Mouse (Mus musculus) hindbrain, postnatal 0 days (tissue): ENCODE data around the gene Atg4c. TPM values are rescaled to one million over a fixed set of nuclear protein-coding genes. Genes with fewer than 3 reads are reported as not detected.

ENCODE experiments used
- ATAC-seq: fragments of 200-750 bp; cut with Nextera tagmentation; 2 replicates; pipeline ENCODE4 v1.8.0; 2017; ENCODE audit warnings: mild to moderate bottlenecking, moderate TSS enrichment, moderate library complexity
- DNase-seq: peaks from one replicate; pipeline ENCODE4 v3.0.0-alpha.2; 2015; ENCODE audit warnings: low spot score
- H3K27ac ChIP-seq: fragments of 300-500 bp; sonication (generic); 2 replicates; pipeline ENCODE4 v1.5.1; 2014; ENCODE audit warnings: mild to moderate bottlenecking
- H3K27me3 ChIP-seq: fragments of 300-500 bp; sonication (generic); 2 replicates; pipeline ENCODE4 v1.6.1; 2014; ENCODE audit warnings: low read length, mixed read lengths; ENCODE audit not compliant: insufficient read depth
- H3K36me3 ChIP-seq: fragments of 300-500 bp; sonication (generic); 2 replicates; pipeline ENCODE4 v1.6.1; 2014; ENCODE audit warnings: low read length, mixed read lengths; ENCODE audit not compliant: insufficient read depth
- H3K4me1 ChIP-seq: fragments of 300-500 bp; sonication (generic); 2 replicates; pipeline ENCODE4 v1.6.1; 2014; ENCODE audit warnings: antibody characterized with exemption, low read length, mixed read lengths; ENCODE audit not compliant: insufficient read depth
- H3K4me2 ChIP-seq: fragments of 300-500 bp; sonication (generic); 2 replicates; pipeline ENCODE4 v1.6.1; 2014; ENCODE audit warnings: low read depth, mild to moderate bottlenecking, low read length, moderate library complexity, mixed read lengths
- H3K4me3 ChIP-seq: fragments of 300-500 bp; sonication (generic); 2 replicates; pipeline ENCODE4 v1.5.1; 2014; ENCODE audit warnings: low read length
- H3K9ac ChIP-seq: fragments of 300-500 bp; sonication (generic); replicated peaks from 2 replicates; pipeline ENCODE4 v1.6.1; 2014; ENCODE audit warnings: mild to moderate bottlenecking, low read length, moderate library complexity, mixed read lengths
- H3K9me3 ChIP-seq: fragments of 300-500 bp; sonication (generic); 2 replicates; pipeline ENCODE4 v1.6.1; 2016; ENCODE audit warnings: low read length, mixed read lengths
- CTCF ChIP-seq: IDR thresholded peaks from 2 replicates; pipeline ENCODE4 v1.5.1; 2016; ENCODE audit warnings: antibody characterized with exemption, control low read depth, low read depth
- WGBS: fragments of 180-500 bp; shearing (Covaris S2); extraction: QIAGEN DNeasy Blood & Tissue Kit; methylation state at CpG from one replicate; pipeline ENCODE4 v1.1.7; 2014; 5-methylcytosine and 5-hydroxymethylcytosine counted together
- polyA plus RNA-seq: library from polyadenylated mRNA; unstranded; fragments of >200 nt; fragmentation: Nextera tagmentation; extraction: Ambion mirVana; gene quantifications from 2 replicates; pipeline ENCODE4 v1.2.1, GENCODE M21; 2015
- total RNA-seq: library from RNA; depleted of rRNA; stranded (reverse); fragments of >200 nt; gene quantifications from 2 replicates; pipeline ENCODE4 v1.2.3, GENCODE M21; 2014; rRNA removed

The Atg4c gene
- total and polyA plus RNA-seq, 2 experiments from 2014 or later, result 15.6 to 17.9 TPM

- DNase-seq, result no peak
- Histone ChIP-seq H3K4me3 (no peak overlapping the region), H3K27ac (no peak overlapping the region), H3K36me3 (no peaks in the 10 kb centered on the region), H3K4me1 (no peaks in the 10 kb centered on the region), H3K4me2 (no peak overlapping the region), H3K9ac (no peak overlapping the region), H3K27me3 (no peaks in the 10 kb centered on the region), H3K9me3 (no peaks in the 10 kb centered on the region)
- whole genome bisulfite sequencing, result 76% methylated on average over 3 of the region's 3 CpGs
- TF ChIP-seq CTCF, result no peak
- no peak for ATAC-seq
These were observed 79.7 kb downstream of the Atg4c start for GRCm38 (mm10) chr4:99273466-99273865.

GRCm38 (mm10) chr4:99273979-99274378 is 80.2 kb downstream of the Atg4c start:
- WGBS, result 43% methylated on average over 7 of the region's 7 CpGs
- ATAC-seq (peak; percentile 62; the same call in 1 of the 2 replicates), DNase-seq (no peak)
- Histone ChIP-seq H3K4me1 (no peaks in the 10 kb centered on the region), H3K4me2 (no peak overlapping the region), H3K9ac (no peak overlapping the region), H3K27ac (no peak overlapping the region), H3K27me3 (no peaks in the 10 kb centered on the region), H3K9me3 (no peaks in the 10 kb centered on the region), H3K36me3 (no peaks in the 10 kb centered on the region), H3K4me3 (no peak overlapping the region)
- no peak for TF ChIP-seq CTCF

DNA sequence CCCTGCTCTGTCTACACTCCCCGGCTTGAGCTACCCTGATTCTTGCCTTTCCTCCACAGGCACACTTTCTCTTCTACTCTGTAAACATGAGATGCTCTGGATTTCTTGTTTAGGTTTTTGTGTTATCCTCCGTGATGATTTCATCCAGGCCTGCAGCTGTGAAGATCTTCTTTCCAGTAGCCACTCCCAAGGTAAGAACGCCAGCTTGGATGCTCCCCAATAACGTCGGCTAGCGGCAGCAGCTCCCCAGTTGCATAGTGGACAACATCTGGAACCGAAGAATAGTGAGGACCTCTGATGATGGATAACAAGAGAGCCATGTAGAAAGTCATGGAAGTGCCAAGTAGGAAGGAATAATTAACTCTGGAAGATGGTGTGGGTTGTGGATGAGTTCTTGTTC is 85.1 kb downstream of the Atg4c start:
- WGBS, result 87% methylated on average over 7 of the region's 7 CpGs
- Histone ChIP-seq H3K4me1 (no peaks in the 10 kb centered on the region), H3K9ac (no peak overlapping the region), H3K27me3 (no peaks in the 10 kb centered on the region), H3K4me3 (no peak overlapping the region), H3K27ac (no peak overlapping the region), H3K36me3 (no peaks in the 10 kb centered on the region), H3K9me3 (no peaks in the 10 kb centered on the region), H3K4me2 (no peak overlapping the region)
- DNase-seq (no peak), ATAC-seq (no peak)
- TF ChIP-seq CTCF, result no peak

GRCm38 (mm10) chr4:99281711-99282110 is 88.0 kb downstream of the Atg4c start:
- DNase-seq (no peak), ATAC-seq (no peak)
- no peak for TF ChIP-seq CTCF
- no peak overlapping the region for H3K27ac ChIP-seq
- H3K4me1 ChIP-seq, result no peaks in the 10 kb centered on the region
- 80% methylated on average over 7 of the region's 7 CpGs for WGBS
- H3K9me3 ChIP-seq, result no peaks in the 10 kb centered on the region
- no peaks in the 10 kb centered on the region for H3K27me3 ChIP-seq
- H3K36me3 ChIP-seq, result no peaks in the 10 kb centered on the region
- no peak overlapping the region for H3K9ac ChIP-seq
- no peak overlapping the region for H3K4me3 ChIP-seq
- no peak overlapping the region for H3K4me2 ChIP-seq

GRCm38 (mm10) chr4:99289286-99289685 is 95.6 kb downstream of the Atg4c start:
- 86% methylated on average over 10 of the region's 10 CpGs for WGBS
- ATAC-seq (no peak), DNase-seq (no peak)
- H3K4me3 ChIP-seq, result no peak overlapping the region
- no peak overlapping the region for H3K4me2 ChIP-seq
- no peak overlapping the region for H3K9ac ChIP-seq
- H3K27ac ChIP-seq, result no peak overlapping the region
- H3K36me3 ChIP-seq, result no peaks in the 10 kb centered on the region
- H3K27me3 ChIP-seq, result no peaks in the 10 kb centered on the region
- no peak for TF ChIP-seq CTCF
- no peaks in the 10 kb centered on the region for H3K4me1 ChIP-seq
- no peaks in the 10 kb centered on the region for H3K9me3 ChIP-seq

DNA sequence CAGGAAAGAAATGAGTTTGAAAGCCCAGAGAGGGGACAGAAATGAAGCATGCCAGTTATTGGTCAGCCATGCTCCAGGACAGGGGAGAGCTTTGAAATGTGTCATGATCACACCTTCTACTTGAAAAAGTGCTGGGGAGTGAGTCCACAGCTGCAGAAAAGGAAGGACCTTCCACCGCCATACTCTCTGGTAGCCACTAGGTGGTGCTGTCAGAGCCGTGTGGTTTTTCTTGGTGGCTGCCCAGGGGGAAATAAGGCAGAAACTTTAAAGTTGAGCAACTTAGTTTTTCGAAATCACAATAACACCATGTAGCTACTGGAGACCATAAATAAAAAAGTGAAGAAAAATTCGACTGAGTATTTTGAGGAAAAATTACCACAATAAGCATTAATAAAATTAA is 104.9 kb downstream of the Atg4c start:
- peak; percentile 61 for DNase-seq
- Histone ChIP-seq H3K36me3 (no peaks in the 10 kb centered on the region), H3K4me2 (no peak overlapping the region), H3K4me1 (no peaks in the 10 kb centered on the region), H3K9ac (no peak overlapping the region), H3K27me3 (no peaks in the 10 kb centered on the region), H3K4me3 (no peak overlapping the region), H3K9me3 (0 out of 2 replicates have a peak, but pooled peaks cover 3% of the 10 kb centered on the region), H3K27ac (no peak overlapping the region)
- peak; percentile 88 for TF ChIP-seq CTCF
- 15% methylated on average over 4 of the region's 4 CpGs for WGBS
- ATAC-seq, result no peak

GRCm38 (mm10) chr4:99304793-99305192 is 111.1 kb downstream of the Atg4c start:
- ATAC-seq (no peak), DNase-seq (no peak)
- Histone ChIP-seq H3K4me2 (no peak overlapping the region), H3K36me3 (no peaks in the 10 kb centered on the region), H3K9me3 (0 out of 2 replicates have a peak, but pooled peaks cover 3% of the 10 kb centered on the region), H3K27me3 (no peaks in the 10 kb centered on the region), H3K9ac (no peak overlapping the region), H3K4me1 (no peaks in the 10 kb centered on the region), H3K27ac (no peak overlapping the region), H3K4me3 (no peak overlapping the region)
- 83% methylated on average over 13 of the region's 13 CpGs for WGBS
- no peak for TF ChIP-seq CTCF

Other genes with a start within 250 kb of the Atg4c start
- gene Angptl3, start 163.0 kb upstream of the Atg4c start, total RNA-seq, result not detected in 2 replicates
- gene Angptl3, start 163.0 kb upstream of the Atg4c start, polyA plus RNA-seq, result 0.60 and 1.1 TPM in 2 replicates
- gene Dock7, start 73.0 kb upstream of the Atg4c start, total RNA-seq, result 71.5 and 72.8 TPM in 2 replicates
- 29.3 and 31.4 TPM in 2 replicates for gene Dock7, start 73.0 kb upstream of the Atg4c start, polyA plus RNA-seq
- 0.21 TPM in 1 of 2 replicates, not detected in the other for gene Gm12689, start 102.0 kb downstream of the Atg4c start, total RNA-seq
- gene Gm12689, start 102.0 kb downstream of the Atg4c start, polyA plus RNA-seq, result 0.21 TPM in 1 of 2 replicates, not detected in the other